Mouse (Mus musculus) forebrain, embryonic 16.5 days (tissue): ENCODE measurements at regions not wholly inside any gene's neighbourhood (a gene's known extent, or its start where the extent isn't known, plus 50 kb on each side); places are given as distances from the start of the nearest gene placed in this dataset.

Experiments used
- ATAC-seq: fragments of 200-750 bp; cut with Nextera tagmentation; 2 replicates; pipeline ENCODE4 v1.8.0; 2017; ENCODE audit warnings: mild to moderate bottlenecking, moderate library complexity
- H3K27ac ChIP-seq: fragments of 300-500 bp; sonication (generic); 2 replicates; pipeline ENCODE4 v1.5.1; 2014; ENCODE audit warnings: low read length, control low read depth
- H3K27me3 ChIP-seq: fragments of 300-500 bp; sonication (generic); replicated peaks from 2 replicates; pipeline ENCODE4 v1.6.1; 2014; ENCODE audit warnings: low read length; ENCODE audit not compliant: control insufficient read depth, insufficient read depth
- H3K36me3 ChIP-seq: fragments of 300-500 bp; sonication (generic); 2 replicates; pipeline ENCODE4 v1.6.1; 2014; ENCODE audit not compliant: control insufficient read depth, insufficient read depth
- H3K4me1 ChIP-seq: fragments of 300-500 bp; sonication (generic); replicated peaks from 2 replicates; pipeline ENCODE4 v1.6.1; 2014; ENCODE audit warnings: low read length; ENCODE audit not compliant: control insufficient read depth, insufficient read depth
- H3K4me2 ChIP-seq: fragments of 300-500 bp; sonication (generic); 2 replicates; pipeline ENCODE4 v1.6.1; 2014; ENCODE audit warnings: mild to moderate bottlenecking, low read length, control low read depth
- H3K4me3 ChIP-seq: fragments of 300-500 bp; sonication (generic); replicated peaks from 2 replicates; pipeline ENCODE4 v1.5.1; 2014; ENCODE audit warnings: mild to moderate bottlenecking, low read length, control low read depth
- H3K9ac ChIP-seq: fragments of 300-500 bp; sonication (generic); replicated peaks from 2 replicates; pipeline ENCODE4 v1.6.1; 2014; ENCODE audit warnings: low read depth, low read length, control low read depth
- H3K9me3 ChIP-seq: fragments of 300-500 bp; sonication (generic); 2 replicates; pipeline ENCODE4 v1.6.1; 2016; ENCODE audit warnings: low read length; ENCODE audit not compliant: control insufficient read depth
- WGBS: fragments of 180-500 bp; shearing (Covaris S2); extraction: QIAGEN DNeasy Blood & Tissue Kit; methylation state at CpG from one replicate; pipeline ENCODE4 v1.1.7; 2014; 5-methylcytosine and 5-hydroxymethylcytosine counted together

DNA sequence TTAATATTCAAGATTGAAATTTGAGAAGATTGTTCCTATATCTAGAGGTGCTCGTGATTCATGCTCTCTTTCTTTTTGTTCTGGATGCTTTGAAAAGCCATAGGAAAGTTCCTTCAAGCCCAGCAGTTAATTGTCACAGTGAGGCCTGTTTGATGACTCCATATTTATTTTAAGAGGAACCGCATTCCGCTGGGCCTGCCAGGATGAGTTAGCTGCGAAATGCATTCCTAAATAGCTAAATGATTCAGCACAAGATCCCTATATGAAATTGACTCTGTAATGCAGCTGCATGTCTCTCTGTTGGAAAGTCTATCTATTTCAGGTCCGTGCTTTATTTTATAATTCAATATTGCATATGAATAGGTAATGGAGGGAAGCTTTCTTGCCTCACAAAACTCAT is 511.9 kb upstream of the Adgra3 start:
- no peaks in the 10 kb centered on the region for H3K36me3 ChIP-seq
- H3K4me1 ChIP-seq: no peaks in the 10 kb centered on the region
- WGBS: 71% methylated on average over 5 of the region's 5 CpGs
- no peak overlapping the region for H3K27ac ChIP-seq
- H3K9ac ChIP-seq: no peak overlapping the region
- H3K4me2 ChIP-seq: no peak overlapping the region
- no peaks in the 10 kb centered on the region for H3K27me3 ChIP-seq
- no peak for ATAC-seq
- no peaks in the 10 kb centered on the region for H3K9me3 ChIP-seq
- H3K4me3 ChIP-seq: no peak overlapping the region

DNA sequence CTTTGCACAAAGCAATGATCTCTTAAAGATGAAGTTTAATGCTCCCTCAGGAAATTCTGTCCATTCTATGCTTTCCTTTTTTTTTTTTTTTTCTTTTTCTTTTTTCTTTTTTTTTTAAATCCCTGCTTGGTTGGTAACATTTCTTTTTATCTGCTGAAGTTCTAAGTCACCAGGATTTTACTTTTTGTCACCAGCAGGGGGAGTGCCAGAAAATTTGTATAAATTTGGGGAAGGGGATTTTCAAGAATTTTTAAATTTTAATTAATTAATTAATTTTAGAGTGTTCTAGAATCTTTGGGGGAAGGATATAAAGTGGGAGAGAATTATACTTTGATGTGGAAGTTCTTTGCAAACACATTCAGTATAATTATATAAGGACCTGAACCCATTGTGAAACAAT is 492.3 kb upstream of the Adgra3 start:
- Histone ChIP-seq H3K4me1 (no peaks in the 10 kb centered on the region), H3K36me3 (no peaks in the 10 kb centered on the region), H3K27me3 (no peaks in the 10 kb centered on the region), H3K4me2 (no peak overlapping the region), H3K27ac (no peak overlapping the region), H3K9me3 (no peaks in the 10 kb centered on the region), H3K9ac (no peak overlapping the region), H3K4me3 (no peak overlapping the region)
- ATAC-seq: no peak

DNA sequence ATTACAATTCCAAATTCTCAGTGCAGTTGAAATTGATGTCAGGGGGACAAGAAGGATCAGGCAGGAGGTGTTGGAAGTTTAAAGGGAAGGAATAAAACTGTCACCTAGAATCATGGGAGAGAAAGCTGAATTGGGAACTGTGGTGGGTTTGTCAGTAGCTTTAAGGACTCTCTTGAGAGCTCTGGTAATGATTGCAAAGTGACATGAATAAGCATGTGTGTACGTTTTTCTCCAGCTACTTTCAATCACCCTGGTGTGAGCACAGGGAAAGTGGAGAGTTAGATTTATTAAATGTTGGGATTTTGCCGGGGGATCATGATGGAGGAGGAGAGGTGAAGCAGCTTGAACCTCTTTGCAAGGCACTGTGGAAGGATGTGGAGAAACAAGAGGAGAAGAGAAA is 453.7 kb upstream of the Adgra3 start:
- H3K27ac ChIP-seq: no peak overlapping the region
- H3K9ac ChIP-seq: no peak overlapping the region
- no peaks in the 10 kb centered on the region for H3K4me1 ChIP-seq
- H3K9me3 ChIP-seq: no peaks in the 10 kb centered on the region
- H3K4me3 ChIP-seq: no peak overlapping the region
- WGBS: 72% methylated on average over 2 of the region's 2 CpGs
- H3K4me2 ChIP-seq: no peak overlapping the region
- H3K27me3 ChIP-seq: no peaks in the 10 kb centered on the region
- no peak for ATAC-seq
- H3K36me3 ChIP-seq: no peaks in the 10 kb centered on the region

DNA sequence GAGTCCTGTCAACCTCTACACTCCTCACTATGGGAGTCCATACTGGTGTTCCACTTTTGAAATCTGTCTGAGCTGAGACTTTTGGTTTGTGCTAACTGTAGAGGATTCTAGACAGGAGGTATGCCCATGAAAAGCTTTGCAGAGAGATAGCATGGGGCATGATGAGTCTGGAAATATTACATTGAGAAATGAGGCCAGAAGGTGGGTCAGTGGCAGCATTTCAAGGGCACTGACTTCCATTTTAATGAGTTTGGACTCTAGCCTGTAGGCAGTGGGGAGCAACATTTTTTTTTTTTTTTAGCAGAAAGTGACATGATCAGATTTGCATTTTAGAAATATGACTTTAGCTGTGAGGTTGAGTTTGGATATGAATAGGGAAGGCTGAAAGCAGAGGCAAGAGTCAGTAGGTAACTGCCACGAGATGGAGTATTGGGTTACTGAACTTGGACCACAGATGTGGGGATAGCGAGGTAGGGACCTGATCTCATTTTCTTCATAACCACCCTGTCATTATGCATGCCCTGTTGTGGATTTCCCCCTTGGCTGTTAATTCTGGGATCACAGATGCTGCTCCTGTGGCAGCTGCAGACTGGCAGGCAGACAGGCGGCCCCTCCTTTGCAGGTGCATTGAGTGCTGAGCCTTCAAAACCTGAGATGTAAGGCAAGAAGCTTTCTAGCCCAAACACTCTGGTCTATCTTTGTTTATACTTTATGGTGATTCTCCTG is 451.1 kb upstream of the Adgra3 start:
- Histone ChIP-seq H3K4me3 (no peak overlapping the region), H3K27me3 (no peaks in the 10 kb centered on the region), H3K36me3 (no peaks in the 10 kb centered on the region), H3K4me1 (no peaks in the 10 kb centered on the region), H3K9ac (no peak overlapping the region), H3K4me2 (no peak overlapping the region), H3K27ac (no peak overlapping the region), H3K9me3 (no peaks in the 10 kb centered on the region)
- 95% methylated on average over 3 of the region's 3 CpGs for WGBS
- ATAC-seq: no peak

DNA sequence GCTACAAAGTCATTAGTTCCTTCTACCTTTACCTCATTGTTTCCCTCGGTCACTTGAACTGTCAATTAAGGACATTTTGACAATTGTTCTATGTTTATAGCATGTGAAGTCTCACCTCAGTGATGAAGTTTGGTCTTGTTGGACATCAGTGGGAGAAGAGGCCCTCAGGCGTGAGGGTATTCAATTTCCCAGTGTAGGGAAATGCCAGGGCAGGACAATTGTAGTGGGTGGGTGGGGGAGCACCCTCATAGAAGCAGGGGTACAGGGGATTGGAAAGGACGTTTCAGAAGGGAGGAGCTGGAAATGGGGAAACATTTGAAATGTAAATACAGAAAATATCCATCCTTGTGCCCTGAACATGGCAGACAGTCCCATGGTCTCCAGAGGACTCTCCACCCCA is 431.4 kb upstream of the Adgra3 start:
- WGBS: 70% methylated on average over 3 of the region's 3 CpGs
- ATAC-seq: no peak
- Histone ChIP-seq H3K27ac (no peak overlapping the region), H3K9me3 (no peaks in the 10 kb centered on the region), H3K4me1 (no peaks in the 10 kb centered on the region), H3K4me3 (no peak overlapping the region), H3K4me2 (no peak overlapping the region), H3K36me3 (no peaks in the 10 kb centered on the region), H3K27me3 (no peaks in the 10 kb centered on the region), H3K9ac (no peak overlapping the region)

DNA sequence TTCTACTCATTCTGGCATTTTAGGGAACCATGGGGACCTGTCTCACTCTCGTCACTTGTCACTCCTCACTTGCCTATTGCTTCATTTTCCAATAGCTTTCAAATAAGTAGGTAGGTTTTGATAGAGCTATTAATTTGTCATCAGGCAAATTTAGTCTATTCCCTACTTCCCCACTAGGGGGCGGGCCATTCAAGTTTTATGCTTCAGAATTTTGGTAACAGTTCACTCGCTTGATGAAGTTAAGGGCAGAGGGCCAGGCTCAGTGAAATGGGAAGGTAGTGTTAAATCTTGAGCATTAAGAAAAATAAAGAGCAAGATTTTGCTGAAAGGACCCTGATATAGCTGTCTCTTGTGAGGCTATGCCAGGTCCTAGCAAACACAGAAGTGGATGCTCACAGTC is 418.2 kb upstream of the Adgra3 start:
- no peak overlapping the region for H3K4me3 ChIP-seq
- no peak overlapping the region for H3K4me2 ChIP-seq
- H3K9ac ChIP-seq: no peak overlapping the region
- H3K9me3 ChIP-seq: no peaks in the 10 kb centered on the region
- H3K36me3 ChIP-seq: no peaks in the 10 kb centered on the region
- WGBS: 10% methylated on average over 3 of the region's 3 CpGs
- H3K27me3 ChIP-seq: no peaks in the 10 kb centered on the region
- no peak overlapping the region for H3K27ac ChIP-seq
- ATAC-seq: no peak
- no peaks in the 10 kb centered on the region for H3K4me1 ChIP-seq

DNA sequence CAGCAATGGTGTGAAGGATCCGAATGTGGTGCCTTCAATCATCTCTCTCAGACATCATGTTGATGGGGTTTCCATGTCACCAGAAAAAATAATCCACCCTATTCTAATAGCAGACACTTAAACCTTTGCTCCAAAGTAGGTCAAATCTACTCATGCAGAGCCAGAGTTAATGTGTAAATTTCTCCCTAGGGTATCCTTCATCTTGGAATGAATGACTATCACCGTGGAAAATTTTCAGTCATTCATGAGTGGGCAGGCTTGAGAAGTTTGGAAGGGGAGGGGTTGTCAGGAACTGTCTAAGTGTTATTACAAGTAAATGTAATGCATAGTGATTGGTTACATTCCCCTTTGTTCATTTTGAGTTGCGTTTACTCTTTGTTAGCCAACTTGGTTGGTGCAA is 402.7 kb upstream of the Adgra3 start:
- H3K4me1 ChIP-seq: peaks cover 9% of the 10 kb centered on the region; the same call in 1 of the 2 replicates
- 79% methylated on average over 3 of the region's 3 CpGs for WGBS
- no peaks in the 10 kb centered on the region for H3K27me3 ChIP-seq
- no peaks in the 10 kb centered on the region for H3K36me3 ChIP-seq
- no peak overlapping the region for H3K27ac ChIP-seq
- no peak overlapping the region for H3K4me2 ChIP-seq
- H3K9me3 ChIP-seq: no peaks in the 10 kb centered on the region
- no peak for ATAC-seq
- no peak overlapping the region for H3K9ac ChIP-seq
- no peak overlapping the region for H3K4me3 ChIP-seq

DNA sequence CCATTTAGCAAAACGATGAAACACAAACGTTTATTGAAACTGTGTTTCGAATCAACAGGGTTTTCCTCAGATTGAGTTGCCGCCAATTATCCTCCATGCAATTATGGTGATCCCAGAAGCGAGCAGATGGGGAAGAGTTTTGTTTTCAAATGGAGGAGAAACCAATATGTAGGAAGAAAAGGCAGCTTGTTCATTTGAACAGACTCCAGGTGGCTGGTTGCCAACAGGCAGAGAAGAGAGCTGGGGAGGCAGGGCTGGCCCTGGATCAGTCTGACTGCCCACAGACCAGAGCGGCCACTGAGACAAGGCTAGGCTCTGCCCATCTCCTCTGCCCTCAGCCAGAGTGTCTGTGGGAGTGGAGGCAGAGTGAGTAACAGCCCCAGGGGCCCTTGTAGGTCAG is 398.8 kb upstream of the Adgra3 start:
- WGBS: 18% methylated on average over 6 of the region's 6 CpGs
- H3K9me3 ChIP-seq: no peaks in the 10 kb centered on the region
- no peak overlapping the region for H3K4me3 ChIP-seq
- peaks cover 9% of the 10 kb centered on the region; the same call in 1 of the 2 replicates for H3K4me1 ChIP-seq
- no peak overlapping the region for H3K9ac ChIP-seq
- H3K4me2 ChIP-seq: no peak overlapping the region
- H3K27me3 ChIP-seq: no peaks in the 10 kb centered on the region
- no peaks in the 10 kb centered on the region for H3K36me3 ChIP-seq
- no peak overlapping the region for H3K27ac ChIP-seq
- ATAC-seq: peak; percentile 96

DNA sequence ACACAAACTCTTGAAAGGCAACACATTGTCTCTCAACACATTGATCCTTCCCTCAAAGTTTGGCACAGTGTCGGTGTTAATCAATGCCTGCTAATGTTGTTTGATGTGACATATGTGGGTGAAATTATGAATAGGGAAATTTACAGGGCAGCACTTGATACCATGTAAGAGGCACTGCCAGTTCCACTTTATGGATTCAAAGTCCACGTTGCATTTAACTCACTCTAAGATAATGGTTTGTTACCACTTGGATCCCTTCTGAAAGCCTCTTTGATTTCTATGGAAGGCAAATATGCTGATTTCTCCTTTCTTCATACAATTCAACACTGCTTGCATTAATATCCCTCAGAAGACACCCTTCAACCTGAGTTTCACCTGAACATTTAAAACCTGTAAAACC is 395.6 kb upstream of the Adgra3 start:
- no peak overlapping the region for H3K4me3 ChIP-seq
- no peaks in the 10 kb centered on the region for H3K9me3 ChIP-seq
- H3K4me2 ChIP-seq: no peak overlapping the region
- no peaks in the 10 kb centered on the region for H3K27me3 ChIP-seq
- peaks cover 9% of the 10 kb centered on the region; the same call in 1 of the 2 replicates for H3K4me1 ChIP-seq
- WGBS: 72% methylated on average over 2 of the region's 2 CpGs
- no peaks in the 10 kb centered on the region for H3K36me3 ChIP-seq
- no peak overlapping the region for H3K9ac ChIP-seq
- no peak for ATAC-seq
- H3K27ac ChIP-seq: no peak overlapping the region

DNA sequence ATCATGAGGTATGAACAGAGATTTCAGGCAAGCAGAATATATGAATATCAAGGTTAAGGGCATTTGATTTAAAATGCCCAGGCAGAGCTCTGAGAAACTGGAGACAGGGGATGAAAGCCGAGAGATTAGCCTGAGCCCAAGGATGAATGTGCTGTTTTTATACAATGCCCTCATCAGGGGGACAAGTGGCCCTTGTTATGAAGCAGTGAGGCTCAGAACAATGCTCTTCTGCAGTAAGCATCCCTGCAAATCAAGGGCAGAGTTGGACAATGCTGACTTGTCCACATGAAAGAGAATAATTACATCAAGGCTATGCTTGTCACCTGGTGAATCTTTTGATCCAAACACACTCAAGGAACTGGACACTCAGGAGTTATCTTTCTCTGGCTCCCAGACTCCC is 348.1 kb upstream of the Adgra3 start:
- no peak overlapping the region for H3K9ac ChIP-seq
- 6% methylated on average over 1 of the region's 1 CpGs for WGBS
- ATAC-seq: peak; percentile 18; the same call in 1 of the 2 replicates
- H3K4me3 ChIP-seq: no peak overlapping the region
- no peaks in the 10 kb centered on the region for H3K9me3 ChIP-seq
- H3K27ac ChIP-seq: no peak overlapping the region
- H3K4me1 ChIP-seq: no peaks in the 10 kb centered on the region
- H3K36me3 ChIP-seq: no peaks in the 10 kb centered on the region
- no peaks in the 10 kb centered on the region for H3K27me3 ChIP-seq
- H3K4me2 ChIP-seq: no peak overlapping the region
